Mouse (Mus musculus) bone marrow macrophage, adult 2 months (primary cell): ENCODE measurements around the gene Tgfbr1.

Experiments used
- CTCF ChIP-seq: IDR thresholded peaks from 2 replicates; pipeline ENCODE4 v1.5.1; 2012; ENCODE audit warnings: low read depth, mild to moderate bottlenecking, low read length, moderate library complexity
- POLR2A ChIP-seq: IDR thresholded peaks from 2 replicates; pipeline ENCODE4 v1.6.1; 2012; ENCODE audit warnings: mild to moderate bottlenecking, low read depth, low read length, borderline replicate concordance

DNA sequence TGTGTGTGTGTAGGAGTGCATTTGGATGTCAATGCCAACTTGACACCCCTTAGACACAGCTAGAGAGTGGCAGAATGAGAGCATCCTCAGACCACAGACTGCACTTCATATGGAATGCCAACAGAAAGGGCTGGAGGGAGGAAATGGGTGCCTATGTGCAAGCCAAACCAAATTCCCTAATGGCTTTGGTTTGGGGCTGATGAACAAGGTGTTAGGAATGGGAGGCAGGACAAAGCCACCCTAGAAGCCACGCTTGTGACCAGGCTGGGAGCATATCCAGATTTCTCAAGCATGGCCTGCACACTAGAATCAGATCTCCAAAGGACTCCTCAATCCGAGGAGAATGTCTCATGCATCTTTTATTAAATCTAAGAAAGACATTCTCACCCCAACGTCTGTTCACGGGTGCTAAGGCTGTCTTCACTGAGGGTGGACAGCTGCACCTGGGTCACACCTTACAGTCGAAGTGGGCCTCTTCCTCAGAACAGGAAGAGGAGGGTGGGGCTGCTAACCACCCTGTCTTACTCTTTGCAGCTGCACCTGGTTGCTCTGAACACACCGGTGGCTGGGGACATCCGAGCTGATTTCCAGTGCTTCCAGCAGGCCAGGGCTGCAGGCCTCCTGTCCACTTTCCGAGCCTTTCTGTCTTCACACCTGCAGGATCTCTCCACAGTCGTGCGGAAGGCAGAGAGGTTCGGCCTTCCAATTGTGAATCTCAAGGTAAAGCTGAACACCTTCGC, 43.0 kb upstream of the Tgfbr1 start:
- TF ChIP-seq CTCF (no peak), POLR2A (no peak)
